Mouse (Mus musculus) lung, adult 2 months (tissue): ENCODE results near the gene Ptprm.

ENCODE experiments used
- CTCF ChIP-seq: fragments of 200-500 bp; IDR thresholded peaks from 2 replicates; pipeline ENCODE4 v1.5.1; 2011; ENCODE audit warnings: mild to moderate bottlenecking, low read length, control low read depth; ENCODE audit not compliant: insufficient read depth
- POLR2A ChIP-seq: fragments of 200-500 bp; IDR thresholded peaks from 2 replicates; pipeline ENCODE4 v1.6.1; 2011; ENCODE audit warnings: low read depth, mild to moderate bottlenecking, control low read depth, low read length, borderline replicate concordance; ENCODE audit errors: extremely low read depth

GRCm38 (mm10) chr17:67303326-67304099 lies 50.7 kb downstream of the Ptprm start:
- TF ChIP-seq CTCF, result no peak
- no peak for TF ChIP-seq POLR2A
